Mouse (Mus musculus) midbrain, postnatal 0 days (tissue): ENCODE results near the gene Gm45618. TPM values are rescaled to one million over a fixed set of nuclear protein-coding genes. Genes with fewer than 3 reads are reported as not detected.

ENCODE experiments used
- ATAC-seq: fragments of 200-750 bp; cut with Nextera tagmentation; 2 replicates; pipeline ENCODE4 v1.8.0; 2017; ENCODE audit warnings: moderate number of reproducible peaks, mild to moderate bottlenecking, moderate TSS enrichment, moderate library complexity; ENCODE audit not compliant: low FRiP score
- DNase-seq: peaks from one replicate; pipeline ENCODE4 v3.0.0-alpha.2; 2015; ENCODE audit warnings: low spot score
- H3K27ac ChIP-seq: fragments of 300-500 bp; sonication (generic); 2 replicates; pipeline ENCODE4 v1.5.1; 2014; ENCODE audit warnings: low read depth, mild to moderate bottlenecking, low read length, mixed read lengths
- H3K27me3 ChIP-seq: fragments of 300-500 bp; sonication (generic); 2 replicates; pipeline ENCODE4 v1.6.1; 2014; ENCODE audit warnings: low read length, control low read depth, mixed read lengths; ENCODE audit not compliant: insufficient read depth
- H3K36me3 ChIP-seq: fragments of 300-500 bp; sonication (generic); 2 replicates; pipeline ENCODE4 v1.6.1; 2014; ENCODE audit warnings: low read length, control low read depth, mixed read lengths; ENCODE audit not compliant: insufficient read depth
- H3K4me1 ChIP-seq: fragments of 300-500 bp; sonication (generic); 2 replicates; pipeline ENCODE4 v1.6.1; 2014; ENCODE audit warnings: mild to moderate bottlenecking, control low read depth, antibody characterized with exemption, low read length, mixed read lengths; ENCODE audit not compliant: insufficient read depth
- H3K4me2 ChIP-seq: fragments of 300-500 bp; sonication (generic); 2 replicates; pipeline ENCODE4 v1.6.1; 2014; ENCODE audit warnings: low read depth, mild to moderate bottlenecking, low read length, mixed read lengths; ENCODE audit not compliant: poor library complexity, severe bottlenecking
- H3K4me3 ChIP-seq: fragments of 300-500 bp; sonication (generic); 2 replicates; pipeline ENCODE4 v1.5.1; 2014; ENCODE audit warnings: low read depth, mild to moderate bottlenecking, low read length, moderate library complexity
- H3K9ac ChIP-seq: fragments of 300-500 bp; sonication (generic); replicated peaks from 2 replicates; pipeline ENCODE4 v1.6.1; 2014; ENCODE audit warnings: mild to moderate bottlenecking, low read length, moderate library complexity, mixed read lengths; ENCODE audit not compliant: poor library complexity, severe bottlenecking
- H3K9me3 ChIP-seq: fragments of 300-500 bp; sonication (generic); 2 replicates; pipeline ENCODE4 v1.6.1; 2016; ENCODE audit warnings: low read length, control low read depth
- CTCF ChIP-seq: IDR thresholded peaks from 2 replicates; pipeline ENCODE4 v1.5.1; 2016; ENCODE audit warnings: antibody characterized with exemption, mild to moderate bottlenecking
- WGBS: fragments of 180-500 bp; shearing (Covaris S2); extraction: QIAGEN DNeasy Blood & Tissue Kit; methylation state at CpG from one replicate; pipeline ENCODE4 v1.1.7; 2014; 5-methylcytosine and 5-hydroxymethylcytosine counted together
- polyA plus RNA-seq: library from polyadenylated mRNA; unstranded; fragments of >200 nt; fragmentation: Nextera tagmentation; extraction: Ambion mirVana; gene quantifications from 2 replicates; pipeline ENCODE4 v1.2.1, GENCODE M21; 2015
- total RNA-seq: library from RNA; depleted of rRNA; stranded (reverse); fragments of >200 nt; gene quantifications from 2 replicates; pipeline ENCODE4 v1.2.3, GENCODE M21; 2014

The Gm45618 gene
- total and polyA plus RNA-seq, 2 experiments from 2014 or later = not detected

DNA sequence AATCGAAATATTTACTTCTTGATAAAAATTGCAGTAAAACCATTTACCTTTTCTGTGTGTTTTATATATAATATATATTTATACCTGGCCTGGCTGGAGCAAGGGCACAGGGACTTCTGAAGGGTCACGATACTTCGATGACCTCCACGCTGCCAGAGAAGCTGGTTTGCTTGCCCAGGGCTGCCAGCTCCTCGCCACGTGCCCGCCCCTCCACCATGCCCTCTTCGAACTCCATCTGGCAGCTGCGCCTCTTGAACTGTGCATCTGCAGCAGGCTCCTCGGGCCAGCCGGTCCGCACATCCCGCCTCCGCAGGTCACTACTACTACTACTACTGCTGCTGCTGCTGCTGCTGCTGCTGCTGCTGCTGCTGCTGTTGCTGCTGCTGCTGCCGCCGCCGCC, 38.8 kb downstream of the Gm45618 start:
- Histone ChIP-seq H3K36me3 (peaks cover 60% of the 10 kb centered on the region), H3K4me3 (no peak overlapping the region), H3K27me3 (no peaks in the 10 kb centered on the region), H3K27ac (no peak overlapping the region), H3K4me2 (no peak overlapping the region), H3K4me1 (no peaks in the 10 kb centered on the region), H3K9me3 (no peaks in the 10 kb centered on the region), H3K9ac (no peak overlapping the region)
- 57% methylated on average over 14 of the region's 17 CpGs for WGBS
- no peak for TF ChIP-seq CTCF
- DNase-seq (no peak), ATAC-seq (no peak)

DNA sequence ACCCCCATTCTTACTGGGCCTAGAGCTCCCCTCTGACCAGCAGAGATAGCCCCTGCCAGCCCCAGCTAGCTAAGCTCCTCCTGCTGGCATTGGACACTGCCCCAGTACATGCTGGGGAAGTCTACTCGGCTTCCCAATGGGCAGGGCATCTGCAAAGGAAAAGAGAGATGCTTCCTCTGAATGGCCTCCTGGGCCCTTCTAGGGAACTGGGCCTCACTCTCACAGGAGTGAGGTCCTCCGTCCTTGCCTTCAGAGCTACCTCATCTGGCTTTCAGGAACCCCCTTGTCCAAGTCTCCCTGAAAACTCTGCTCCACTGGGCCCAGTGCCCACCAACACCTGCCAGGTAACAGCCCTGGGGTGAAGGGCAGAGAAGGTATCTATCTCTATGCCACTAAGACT, 39.7 kb downstream of the Gm45618 start:
- 52% methylated on average over 2 of the region's 2 CpGs for WGBS
- no peak overlapping the region for H3K9ac ChIP-seq
- no peak for DNase-seq
- no peak overlapping the region for H3K4me3 ChIP-seq
- H3K4me2 ChIP-seq = no peak overlapping the region
- H3K27me3 ChIP-seq = no peaks in the 10 kb centered on the region
- H3K36me3 ChIP-seq = peaks cover 52% of the 10 kb centered on the region
- no peak for TF ChIP-seq CTCF
- H3K27ac ChIP-seq = no peak overlapping the region
- H3K9me3 ChIP-seq = no peaks in the 10 kb centered on the region
- no peaks in the 10 kb centered on the region for H3K4me1 ChIP-seq
- no peak for ATAC-seq

GRCm38 (mm10) chr7:142079365-142079764, 41.2 kb downstream of the Gm45618 start:
- Histone ChIP-seq H3K4me3 (no peak overlapping the region), H3K4me1 (no peaks in the 10 kb centered on the region), H3K27me3 (no peaks in the 10 kb centered on the region), H3K4me2 (no peak overlapping the region), H3K9ac (no peak overlapping the region), H3K36me3 (peaks cover 38% of the 10 kb centered on the region), H3K9me3 (no peaks in the 10 kb centered on the region), H3K27ac (no peak overlapping the region)
- no peak for TF ChIP-seq CTCF
- ATAC-seq (no peak), DNase-seq (no peak)
- 64% methylated on average over 5 of the region's 5 CpGs for WGBS

DNA sequence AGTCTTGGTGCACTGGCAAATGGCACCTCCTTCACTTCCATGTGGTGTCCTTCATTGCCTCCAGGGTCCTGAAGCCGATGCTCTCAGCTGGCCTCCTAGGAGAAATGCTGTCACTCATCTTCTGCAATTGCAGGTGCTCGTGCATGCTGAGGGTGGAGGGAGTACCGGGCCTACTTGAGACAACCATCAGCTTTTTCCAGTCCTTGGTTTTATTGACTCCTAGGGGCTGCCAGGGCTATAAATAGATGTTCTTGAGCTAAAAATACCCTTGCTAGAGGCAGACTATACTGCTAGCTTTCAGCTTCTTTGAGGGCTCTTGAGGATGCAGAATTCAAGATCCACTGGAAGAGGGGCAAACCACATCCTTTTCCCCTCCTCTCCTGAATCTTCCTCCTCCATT, 43.4 kb downstream of the Gm45618 start:
- no peaks in the 10 kb centered on the region for H3K27me3 ChIP-seq
- DNase-seq (peak; percentile 52), ATAC-seq (no peak)
- WGBS = 59% methylated on average over 3 of the region's 3 CpGs
- no peak overlapping the region for H3K4me2 ChIP-seq
- no peaks in the 10 kb centered on the region for H3K4me1 ChIP-seq
- no peak overlapping the region for H3K4me3 ChIP-seq
- peak overlapping the region; percentile 18; the same call in 1 of the 2 replicates for H3K27ac ChIP-seq
- H3K9me3 ChIP-seq = no peaks in the 10 kb centered on the region
- H3K9ac ChIP-seq = no peak overlapping the region
- H3K36me3 ChIP-seq = peaks cover 26% of the 10 kb centered on the region
- no peak for TF ChIP-seq CTCF

DNA sequence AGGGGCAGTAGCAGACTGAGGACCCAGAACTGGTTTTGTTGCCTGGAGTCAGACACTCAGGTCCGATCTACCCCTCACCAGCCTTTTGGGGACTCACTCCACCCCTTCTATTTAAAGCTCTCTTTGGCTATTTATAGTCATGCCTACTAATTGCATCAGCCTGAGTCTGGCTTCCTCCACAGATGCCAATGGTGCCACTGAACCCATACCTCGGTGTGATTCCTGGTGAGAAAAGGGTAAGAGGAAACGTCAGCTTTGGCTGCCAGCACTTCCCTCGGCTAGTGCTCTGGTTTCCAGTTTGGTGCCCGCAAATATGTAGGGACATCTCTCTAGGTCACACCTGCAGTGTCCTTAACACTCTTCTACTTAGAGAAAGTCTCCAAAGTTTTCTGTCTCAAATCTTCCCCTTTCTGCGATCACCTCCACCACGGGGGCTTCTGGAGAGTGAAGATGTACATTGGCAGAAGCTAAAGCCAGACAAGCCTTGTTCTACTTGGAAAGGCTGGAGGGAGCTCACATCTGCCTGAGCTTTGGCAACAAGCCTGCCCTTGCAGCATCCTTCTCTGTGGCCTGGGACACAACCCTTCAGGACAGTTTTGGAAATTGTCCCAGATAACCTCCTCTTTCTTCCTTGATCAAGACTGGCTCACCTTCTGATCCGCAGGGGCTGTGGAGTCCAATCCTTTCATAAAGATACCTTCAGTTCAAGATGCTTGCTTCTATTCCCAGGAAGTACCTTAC, 46.2 kb downstream of the Gm45618 start:
- peaks cover 3% of the 10 kb centered on the region; the same call in 1 of the 2 replicates for H3K4me1 ChIP-seq
- H3K27ac ChIP-seq = no peak overlapping the region
- no peak for ATAC-seq
- H3K36me3 ChIP-seq = 0 out of 2 replicates have a peak, but pooled peaks cover 2% of the 10 kb centered on the region
- 80% methylated on average over 8 of the region's 8 CpGs for WGBS
- H3K9me3 ChIP-seq = no peaks in the 10 kb centered on the region
- no peaks in the 10 kb centered on the region for H3K27me3 ChIP-seq
- no peak overlapping the region for H3K9ac ChIP-seq
- H3K4me3 ChIP-seq = no peak overlapping the region
- TF ChIP-seq CTCF = no peak
- DNase-seq = no peak
- no peak overlapping the region for H3K4me2 ChIP-seq

GRCm38 (mm10) chr7:142071717-142072116, 48.8 kb downstream of the Gm45618 start:
- Histone ChIP-seq H3K4me2 (no peak overlapping the region), H3K27ac (no peak overlapping the region), H3K4me3 (no peak overlapping the region), H3K36me3 (no peaks in the 10 kb centered on the region), H3K27me3 (no peaks in the 10 kb centered on the region), H3K4me1 (peaks cover 3% of the 10 kb centered on the region; the same call in 1 of the 2 replicates), H3K9ac (no peak overlapping the region), H3K9me3 (no peaks in the 10 kb centered on the region)
- no peak for DNase-seq
- TF ChIP-seq CTCF = no peak
- ATAC-seq = no peak
